ENCODE assay signal across 8 mouse cellular contexts in genomic region chr16:56076121-56076869, GRCm38 (mm10). TPM values are rescaled to one million over a fixed set of nuclear protein-coding genes. Genes with fewer than 3 reads are reported as not detected.
A peak's percentile ranks its signal among the peaks of the same experiment; 100 is the strongest.
DNase-seq lines count a peak whose midpoint lies in the region; ATAC-seq and TF ChIP-seq lines count a peak whose summit lies in the region.

No protein-coding gene starts in this region.

- peak overlapping the region; percentile 65 for H3K4me2 ChIP-seq in heart, embryonic 11.5 days

- peak overlapping the region; percentile 83 for H3K4me3 ChIP-seq in lung, adult 2 months (replicated peaks; ENCODE audit: extremely low read depth, low read depth, low read length)
- H3K4me3 ChIP-seq in heart, embryonic 11.5 days (ENCODE audit: low read depth, low read length) = peak overlapping the region; percentile 86
- H3K4me3 ChIP-seq in liver, adult 2 months (ENCODE audit: insufficient read depth, low read depth, low read length) = peak overlapping the region; percentile 98

- no peaks in the 10 kb centered on the region for H3K9me3 ChIP-seq in heart, embryonic 11.5 days (replicated peaks; ENCODE audit: control insufficient read depth, low read length)

- H3K4me1 ChIP-seq in lung, adult 2 months (ENCODE audit: control insufficient read depth, insufficient read depth, low read length) = peaks cover 3% of the 10 kb centered on the region
- no peaks in the 10 kb centered on the region for H3K4me1 ChIP-seq in heart, embryonic 11.5 days (ENCODE audit: control insufficient read depth, insufficient read depth, low read length)
- peaks cover 6% of the 10 kb centered on the region; the same call in 1 of the 2 replicates for H3K4me1 ChIP-seq in liver, adult 2 months (ENCODE audit: control insufficient read depth, insufficient read depth, low read length)

- H3K36me3 ChIP-seq in heart, embryonic 11.5 days (ENCODE audit: control insufficient read depth, insufficient read depth, low read length) = no peaks in the 10 kb centered on the region
- no peaks in the 10 kb centered on the region for H3K36me3 ChIP-seq in liver, adult 2 months (ENCODE audit: control insufficient read depth, insufficient read depth, low read length)

- H3K27ac ChIP-seq in heart, embryonic 11.5 days (ENCODE audit: low read depth, low read length) = peak overlapping the region; percentile 86
- 0 out of 2 replicates have a peak overlapping the region, but pooled peaks have one; percentile 21 for H3K27ac ChIP-seq in liver, adult 2 months (replicated peaks; ENCODE audit: insufficient read depth, low read depth, low read length)

- 7% methylated on average over 11 of the region's 11 CpGs for WGBS in lung, adult 2 months
- 15% methylated on average over 11 of the region's 11 CpGs for WGBS in heart, embryonic 11.5 days (ENCODE audit: insufficient replicate concordance)
- 6% methylated on average over 11 of the region's 11 CpGs for WGBS in liver, adult 2 months

- H3K79me2 ChIP-seq in liver, adult 2 months (ENCODE audit: control insufficient read depth, insufficient read depth, low read length) = no peaks in the 10 kb centered on the region; the same call in 1 of the 2 replicates

- H3K27me3 ChIP-seq in heart, embryonic 11.5 days (ENCODE audit: control insufficient read depth, insufficient read depth, low read length) = no peaks in the 10 kb centered on the region
- H3K27me3 ChIP-seq in liver, adult 2 months (ENCODE audit: control insufficient read depth, insufficient read depth, low read length) = no peaks in the 10 kb centered on the region

- peak overlapping the region; percentile 78 for H3K9ac ChIP-seq in heart, embryonic 11.5 days (ENCODE audit: low read depth, low read length)
- peak overlapping the region; percentile 19; the same call in 1 of the 2 replicates for H3K9ac ChIP-seq in liver, adult 2 months (ENCODE audit: low read depth, low read length)

- TF ChIP-seq POLR2A in lung, adult 2 months (IDR thresholded peaks at IDR 0.05; ENCODE audit: borderline replicate concordance, extremely low read depth, low read depth, low read length) = no peak
- no peak for TF ChIP-seq POLR2A in liver, adult 2 months (IDR thresholded peaks at IDR 0.05; ENCODE audit: extremely low read depth, insufficient read depth, low read length)

- TF ChIP-seq CTCF in lung, adult 2 months (IDR thresholded peaks at IDR 0.05; ENCODE audit: insufficient read depth, low read length) = no peak
- TF ChIP-seq CTCF in liver, adult 2 months (IDR thresholded peaks at IDR 0.05; ENCODE audit: low read depth, low read length) = no peak

- ATAC-seq in heart, embryonic 11.5 days (replicated peaks; ENCODE audit: insufficient number of reproducible peaks, low FRiP score, low TSS enrichment) = no peak
- no peak for ATAC-seq in monocyte, adult 5-6 weeks (replicated peaks; ENCODE audit: insufficient number of reproducible peaks, low FRiP score, low TSS enrichment, poor library complexity, severe bottlenecking)

- no peak for DNase-seq in lung, adult 2 months
- DNase-seq in lung, adult 18-20 months = no peak
- peak; percentile 73 for DNase-seq in c-Kit-positive CD71-positive TER-119-negative erythroid progenitor cells, embryonic 14.5 days (ENCODE audit: low read depth)
- DNase-seq in liver, adult 2 months (ENCODE audit: extremely low read depth, low read depth, low spot score) = peak; percentile 47
- no peak for DNase-seq in retina, embryonic 14.5 days (ENCODE audit: low spot score)
- no peak for DNase-seq in natural killer cell, adult 2 months (ENCODE audit: low spot score in 2 of 2)

RNA-seq across cellular contexts. Expression of gene Senp7, which starts 28.2 kb away (rescaled TPM):
- polyA plus RNA-seq in lung, adult 2 months (2012; rRNA removed) = 2.2 and 4.5 TPM in 2 replicates
- 24.6 and 24.8 TPM in 2 replicates for polyA plus RNA-seq in heart, embryonic 11.5 days (2014; fragmentation: Nextera tagmentation; extraction: Ambion mirVana)
- 6.7 and 6.9 TPM in 2 replicates for total RNA-seq in liver, adult 2 months (2014; rRNA removed)
- polyA plus RNA-seq in liver, adult 2 months (2012; rRNA removed) = 1.2 and 1.3 TPM in 2 replicates
- 26.3 to 54.9 TPM (median 30.8 TPM) in 3 replicates for total RNA-seq in monocyte, adult 5-6 weeks (2017)

RNA-seq across cellular contexts. Expression of gene Trmt10c, which starts 38.7 kb away (rescaled TPM):
- polyA plus RNA-seq in lung, adult 2 months (2012; rRNA removed) = 2.1 TPM in 2 replicates
- 23.6 and 24.5 TPM in 2 replicates for polyA plus RNA-seq in heart, embryonic 11.5 days (2014; fragmentation: Nextera tagmentation; extraction: Ambion mirVana)
- total RNA-seq in liver, adult 2 months (2014; rRNA removed) = 9.7 and 10.5 TPM in 2 replicates
- polyA plus RNA-seq in liver, adult 2 months (2012; rRNA removed) = 3.7 and 3.8 TPM in 2 replicates
- total RNA-seq in monocyte, adult 5-6 weeks (2017) = 26.5 to 36.3 TPM (median 32.0 TPM) in 3 replicates

RNA-seq across cellular contexts. Expression of gene Pcnp, which starts 46.8 kb away (rescaled TPM):
- 12.2 and 25.4 TPM in 2 replicates for polyA plus RNA-seq in lung, adult 2 months (2012; rRNA removed)
- polyA plus RNA-seq in heart, embryonic 11.5 days (2014; fragmentation: Nextera tagmentation; extraction: Ambion mirVana) = 172 and 199 TPM in 2 replicates
- total RNA-seq in liver, adult 2 months (2014; rRNA removed) = 55.8 and 67.7 TPM in 2 replicates
- polyA plus RNA-seq in liver, adult 2 months (2012; rRNA removed) = 8.7 and 11.6 TPM in 2 replicates
- total RNA-seq in monocyte, adult 5-6 weeks (2017) = 107 to 153 TPM (median 130 TPM) in 3 replicates

Comparison
In these comparisons a context has a peak if more than half of its experiments do, and no peak if none do; other contexts are left out.
1. DNase-seq: peak in c-Kit-positive CD71-positive TER-119-negative erythroid progenitor cells, embryonic 14.5 days (single experiment) and liver, adult 2 months (single experiment); none in lung, adult 2 months (single experiment), lung, adult 18-20 months (0 of 2), retina, embryonic 14.5 days (single experiment) and natural killer cell, adult 2 months (0 of 2).
2. Peak in every context shown above with its lines, with median percentiles within 50 percentile points of each other: H3K4me3 ChIP-seq.